In the genomic region with DNA sequence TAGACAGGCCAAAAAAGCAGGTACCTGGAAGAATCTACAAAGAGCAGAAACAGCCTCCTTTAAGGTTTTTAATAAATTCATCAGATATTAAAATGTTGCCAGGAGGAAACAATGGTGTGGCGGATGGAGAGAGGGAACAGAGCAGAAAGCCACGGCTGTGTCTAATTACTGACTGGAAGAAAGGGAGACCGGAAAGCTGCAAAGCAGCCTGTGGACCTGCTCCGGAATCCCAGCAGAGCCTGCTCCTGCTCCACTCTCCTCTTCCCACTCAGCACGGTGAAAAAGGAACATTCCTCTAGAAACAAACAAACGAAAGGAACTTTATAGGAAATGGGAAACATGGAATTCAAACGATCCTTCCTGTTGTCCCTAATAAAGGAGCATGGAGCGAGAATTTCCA, we compare ENCODE assay signal across 14 mouse cellular contexts.
DNase-seq lines count a peak whose midpoint lies in the region; ATAC-seq and TF ChIP-seq lines count a peak whose summit lies in the region.
"Had no signal": no experiment of that assay in that cellular context is flagged by ENCODE, and none has a peak within 500 bp of the region (broad histone marks: within the 10 kb centered on the region; RNA-seq: fewer than 3 reads in every experiment).

No protein-coding gene starts in this region.

- H3K4me2 ChIP-seq in heart, embryonic 13.5 days, result peak overlapping the region; percentile 30
- peak overlapping the region; percentile 36 for H3K4me2 ChIP-seq in lung, embryonic 15.5 days
- no peak overlapping the region for H3K4me2 ChIP-seq in stomach, embryonic 15.5 days

- WGBS in heart, embryonic 13.5 days, result 56% methylated on average over 8 of the region's 8 CpGs
- 18% methylated on average over 8 of the region's 8 CpGs for WGBS in lung, embryonic 15.5 days
- 17% methylated on average over 8 of the region's 8 CpGs for WGBS in stomach, embryonic 15.5 days

- no peak for DNase-seq in heart, postnatal 10 days
- no peak for DNase-seq in lung, postnatal 25 days (ENCODE audit: low spot score)
- DNase-seq in adrenal gland, postnatal 36 days, result no peak
- DNase-seq: adrenal gland, adult 2 months; cerebellum, adult 11-12 months; kidney, postnatal 4 days had no signal

- H3K27me3 ChIP-seq in heart, embryonic 13.5 days (replicated peaks), result no peaks in the 10 kb centered on the region
- no peaks in the 10 kb centered on the region for H3K27me3 ChIP-seq in lung, embryonic 15.5 days
- no peaks in the 10 kb centered on the region for H3K27me3 ChIP-seq in stomach, embryonic 15.5 days (replicated peaks)

- no peak overlapping the region for H3K4me3 ChIP-seq in heart, embryonic 13.5 days
- no peak overlapping the region for H3K4me3 ChIP-seq in lung, embryonic 15.5 days
- no peak overlapping the region for H3K4me3 ChIP-seq in embryonic fibroblast, embryonic 13.5 days (ENCODE audit: insufficient read depth, low read length)
- H3K4me3 ChIP-seq in stomach, embryonic 15.5 days (replicated peaks), result no peak overlapping the region
- H3K4me3 ChIP-seq: forebrain, embryonic 10.5 days; heart, embryonic 10.5 days; myocyte had no signal

- H3K9ac ChIP-seq in heart, embryonic 13.5 days, result no peak overlapping the region
- no peak overlapping the region for H3K9ac ChIP-seq in lung, embryonic 15.5 days
- no peak overlapping the region for H3K9ac ChIP-seq in stomach, embryonic 15.5 days

- H3K36me3 ChIP-seq in heart, embryonic 13.5 days, result no peaks in the 10 kb centered on the region
- no peaks in the 10 kb centered on the region for H3K36me3 ChIP-seq in lung, embryonic 15.5 days
- no peaks in the 10 kb centered on the region for H3K36me3 ChIP-seq in stomach, embryonic 15.5 days
- H3K36me3 ChIP-seq: forebrain, embryonic 10.5 days; heart, embryonic 10.5 days had no signal

- no peak overlapping the region for H3K27ac ChIP-seq in heart, embryonic 13.5 days (replicated peaks)
- no peak overlapping the region for H3K27ac ChIP-seq in lung, embryonic 15.5 days
- peak overlapping the region; percentile 3; the same call in 1 of the 2 replicates for H3K27ac ChIP-seq in embryonic fibroblast, embryonic 13.5 days (ENCODE audit: insufficient read depth, low read length)
- peak overlapping the region; percentile 62; the same call in 1 of the 2 replicates for H3K27ac ChIP-seq in stomach, embryonic 15.5 days
- H3K27ac ChIP-seq: forebrain, embryonic 10.5 days; heart, embryonic 10.5 days had no signal

- H3K9me3 ChIP-seq in heart, embryonic 13.5 days, result no peaks in the 10 kb centered on the region
- H3K9me3 ChIP-seq in lung, embryonic 15.5 days, result no peaks in the 10 kb centered on the region
- H3K9me3 ChIP-seq in stomach, embryonic 15.5 days, result no peaks in the 10 kb centered on the region
- H3K9me3 ChIP-seq: forebrain, embryonic 10.5 days; heart, embryonic 10.5 days had no signal

- TF ChIP-seq POLR2A in embryonic fibroblast, embryonic 13.5 days (IDR thresholded peaks at IDR 0.05; ENCODE audit: low read depth, low read length), result no peak

- no peak for ATAC-seq in heart, embryonic 13.5 days (ENCODE audit: extremely low read depth, insufficient number of reproducible peaks, low FRiP score, low TSS enrichment)
- ATAC-seq in lung, embryonic 15.5 days (ENCODE audit: borderline replicate concordance, extremely low read depth, low FRiP score, low TSS enrichment), result no peak
- ATAC-seq in stomach, embryonic 15.5 days (ENCODE audit: insufficient read depth, low FRiP score, low read depth), result no peak
- ATAC-seq in cerebellum, adult (ENCODE audit: insufficient number of reproducible peaks, low FRiP score, low TSS enrichment), result no peak

- 0 out of 2 replicates have a peak, but pooled peaks cover 4% of the 10 kb centered on the region for H3K4me1 ChIP-seq in heart, embryonic 13.5 days
- peaks cover 15% of the 10 kb centered on the region for H3K4me1 ChIP-seq in lung, embryonic 15.5 days
- 0 out of 2 replicates have a peak, but pooled peaks cover 2% of the 10 kb centered on the region for H3K4me1 ChIP-seq in embryonic fibroblast, embryonic 13.5 days (ENCODE audit: control insufficient read depth, insufficient read depth, low read length)
- H3K4me1 ChIP-seq in stomach, embryonic 15.5 days, result peaks cover 14% of the 10 kb centered on the region; the same call in 1 of the 2 replicates
- H3K4me1 ChIP-seq: forebrain, embryonic 10.5 days; heart, embryonic 10.5 days had no signal

- intact Hi-C loops in heart, postnatal 10 days (cut with DNase I), result no loop called here

- TF ChIP-seq CTCF in embryonic fibroblast, embryonic 13.5 days (IDR thresholded peaks at IDR 0.05; ENCODE audit: borderline replicate concordance, insufficient read depth, low read length), result no peak

Comparison
In these comparisons a context has a peak if more than half of its experiments do, and no peak if none do; other contexts are left out.
1. H3K27ac ChIP-seq: peak in embryonic fibroblast, embryonic 13.5 days (single experiment) and stomach, embryonic 15.5 days (single experiment); none in heart, embryonic 13.5 days (single experiment) and lung, embryonic 15.5 days (single experiment).